Mouse (Mus musculus) kidney, postnatal 10 days (tissue): ENCODE results near the gene Aldh1a7.
"Not testable (repeated sequence)": the region's sequence is repeated elsewhere in the genome, so short reads cannot be mapped to it uniquely, and the experiment has no call there.

Experiments used
- DNase-seq: peaks from one replicate; pipeline ENCODE4 v3.0.0; 2021; ENCODE audit warnings: mixed read lengths

The Aldh1a7 gene

DNA sequence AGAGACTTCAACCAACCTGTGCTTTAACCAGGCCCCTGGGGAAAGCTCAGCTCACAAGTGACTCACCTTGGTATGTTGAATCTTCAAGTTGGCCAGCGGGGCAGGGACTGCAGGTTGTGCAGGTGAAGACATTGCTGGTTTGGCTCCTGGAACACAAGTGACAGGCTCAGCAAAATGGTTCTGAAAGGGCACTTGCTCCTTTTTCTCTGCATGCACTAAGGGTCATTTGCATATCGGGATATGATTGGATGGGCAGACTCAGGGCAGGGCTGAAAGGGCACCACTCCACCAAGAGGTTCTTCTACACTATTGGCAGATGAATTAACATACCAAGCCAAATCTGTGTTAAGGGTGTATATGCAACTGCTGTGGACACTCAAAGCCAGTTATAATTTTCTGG lies at the start of gene Aldh1a7:
Aldh1a7 (minus strand) TSS at position 182 of the 400 bp plus-strand sequence.
- peak; percentile 20 for DNase-seq

DNA sequence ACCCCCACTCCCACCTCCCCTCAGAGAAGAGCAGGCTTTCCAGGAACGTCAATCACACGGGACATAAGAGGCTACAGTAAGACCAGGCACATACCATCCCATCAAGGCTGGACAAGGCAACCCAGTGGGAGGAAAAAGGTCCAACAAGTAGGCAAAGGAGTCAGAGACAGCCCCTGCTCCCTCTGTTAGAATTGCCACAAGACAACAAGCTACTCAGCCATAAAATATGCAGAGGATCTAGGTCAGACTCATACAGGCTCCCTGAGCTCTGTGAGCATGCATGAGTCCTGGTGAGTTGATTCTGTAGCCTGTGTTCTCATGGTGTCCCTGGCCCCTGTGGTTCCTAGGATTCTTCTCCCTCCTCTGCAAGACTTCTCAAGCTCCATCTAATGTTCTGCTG lies 48.3 kb upstream of the Aldh1a7 start:
- no peak for DNase-seq

DNA sequence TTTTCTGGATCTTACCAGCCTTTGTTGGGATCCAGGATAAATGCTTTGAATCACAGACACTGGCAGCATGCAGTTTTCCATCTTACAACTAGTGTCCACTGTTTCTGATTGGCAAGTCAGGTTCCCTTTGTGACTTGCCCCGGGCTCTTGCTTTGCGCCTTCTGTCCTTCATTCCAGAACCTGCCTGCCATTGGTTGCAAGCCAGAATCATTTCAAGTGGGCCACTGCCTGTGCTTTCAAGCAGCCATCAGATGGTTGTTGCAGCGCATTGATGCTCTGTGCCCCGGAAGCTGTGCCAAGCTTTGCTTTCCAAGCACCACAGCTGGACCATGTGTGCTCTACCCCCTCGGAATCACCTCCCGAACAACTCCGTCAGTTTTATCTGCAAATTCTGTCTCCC lies 46.6 kb upstream of the Aldh1a7 start:
- no peak for DNase-seq

DNA sequence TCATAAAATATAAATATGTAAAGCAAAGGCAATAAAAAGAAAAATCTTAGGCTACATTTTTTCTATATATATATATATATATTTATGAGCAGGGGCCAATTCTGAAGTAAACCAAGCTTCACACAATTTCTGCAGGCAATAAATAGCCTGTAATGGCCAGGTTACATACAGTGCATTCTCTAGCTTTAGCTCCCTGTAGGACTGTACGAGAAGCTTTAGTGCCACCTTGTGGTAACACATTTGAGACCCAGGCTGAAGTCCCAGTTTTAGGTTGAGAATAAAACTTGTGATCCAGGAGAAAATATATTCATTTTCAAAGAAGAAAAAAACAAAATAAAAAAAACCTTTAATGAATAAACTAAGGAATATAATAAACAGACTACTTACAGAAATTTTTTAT lies 36.9 kb upstream of the Aldh1a7 start:
- peak; percentile 42 for DNase-seq

DNA sequence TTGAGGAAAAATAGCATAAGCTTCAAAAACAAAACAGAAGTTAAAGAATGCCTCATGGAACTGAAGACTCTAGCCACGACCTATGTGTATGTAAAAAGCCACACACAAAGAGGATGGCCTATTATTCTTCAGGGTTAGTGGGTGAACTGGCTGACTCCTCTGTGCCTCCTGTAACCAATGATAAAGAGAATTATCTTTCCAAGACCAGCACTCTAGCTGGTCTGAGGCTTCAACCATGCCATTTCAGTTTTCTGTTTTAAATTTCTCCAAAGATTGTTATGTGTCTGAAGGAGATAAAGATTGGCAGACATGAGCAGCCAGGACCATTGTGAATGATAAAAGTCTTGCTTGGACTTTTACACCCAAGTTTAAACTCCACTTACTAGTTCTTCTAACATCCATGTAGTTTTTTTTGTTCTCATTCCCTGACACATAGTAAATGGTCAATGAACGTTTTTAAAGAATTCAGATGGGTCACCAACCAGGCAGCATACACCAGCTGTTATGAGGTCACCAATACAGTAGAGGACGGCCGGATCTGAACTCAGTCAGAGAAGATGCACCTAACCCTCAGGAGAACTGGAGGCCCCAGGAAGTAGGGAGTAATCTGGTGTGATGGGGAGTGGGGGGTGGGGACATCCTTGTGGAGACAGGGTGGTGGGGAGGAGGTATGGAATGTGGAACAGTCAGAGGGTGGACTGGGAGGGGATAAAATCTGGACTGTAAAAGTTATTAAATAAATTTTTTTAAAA lies 34.5 kb upstream of the Aldh1a7 start:
- no peak for DNase-seq

DNA sequence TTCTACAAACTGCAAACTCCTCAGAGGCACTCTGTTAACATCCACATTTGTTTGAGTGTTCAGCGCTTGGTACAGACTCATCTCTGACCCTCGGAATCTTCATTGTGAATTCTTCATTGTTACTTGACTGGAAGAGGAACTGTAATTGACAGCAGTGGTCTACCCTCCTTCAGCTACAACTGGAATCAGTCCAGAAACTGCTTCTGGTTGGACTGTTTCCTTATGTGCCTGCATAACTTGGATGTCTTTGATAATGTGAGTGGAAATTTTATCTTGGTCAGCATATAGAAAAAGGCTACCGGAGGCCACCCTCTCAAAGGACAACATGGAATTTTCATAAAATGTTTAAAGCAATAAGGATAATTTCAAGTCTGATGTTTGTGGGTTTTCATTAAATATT lies 33.8 kb upstream of the Aldh1a7 start:
- DNase-seq, result no peak

DNA sequence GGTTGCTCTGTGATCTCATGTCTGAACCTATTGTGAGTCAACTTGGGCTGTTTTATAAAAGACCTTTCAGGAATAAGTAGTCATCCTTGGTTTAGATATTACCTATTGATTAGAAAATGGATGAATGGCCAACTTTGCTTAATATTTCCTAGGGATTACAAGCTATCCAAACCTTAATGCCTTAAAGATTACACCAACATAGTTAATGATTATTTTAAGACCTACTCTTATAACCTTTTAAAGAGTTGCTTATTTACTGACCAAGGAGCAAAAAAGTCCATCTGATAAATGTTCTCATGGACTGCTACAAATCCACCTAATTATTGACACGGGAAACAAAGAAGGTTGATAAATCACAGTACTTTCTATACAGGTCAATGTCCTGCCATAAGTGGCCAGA lies 17.3 kb upstream of the Aldh1a7 start:
- DNase-seq, result no peak

DNA sequence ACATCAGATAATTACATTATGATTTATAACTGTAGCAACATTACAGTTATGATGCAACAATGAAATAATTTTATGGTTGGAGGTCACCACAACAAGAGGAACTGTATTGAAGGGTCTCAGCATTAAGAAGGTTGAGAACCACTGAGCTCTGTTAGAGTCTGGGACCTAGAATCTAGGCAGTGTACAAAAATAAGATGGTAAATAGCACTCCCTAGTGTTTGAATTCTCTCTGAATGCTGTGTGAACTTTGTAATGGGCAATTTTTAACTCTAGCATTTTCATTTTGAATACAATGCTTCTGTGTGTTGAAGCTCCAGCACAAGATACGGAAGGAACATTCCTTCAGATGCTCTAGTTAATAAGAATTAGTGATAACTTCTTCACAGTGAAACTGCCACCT lies 916 bp upstream of the Aldh1a7 start:
- DNase-seq, result no peak

DNA sequence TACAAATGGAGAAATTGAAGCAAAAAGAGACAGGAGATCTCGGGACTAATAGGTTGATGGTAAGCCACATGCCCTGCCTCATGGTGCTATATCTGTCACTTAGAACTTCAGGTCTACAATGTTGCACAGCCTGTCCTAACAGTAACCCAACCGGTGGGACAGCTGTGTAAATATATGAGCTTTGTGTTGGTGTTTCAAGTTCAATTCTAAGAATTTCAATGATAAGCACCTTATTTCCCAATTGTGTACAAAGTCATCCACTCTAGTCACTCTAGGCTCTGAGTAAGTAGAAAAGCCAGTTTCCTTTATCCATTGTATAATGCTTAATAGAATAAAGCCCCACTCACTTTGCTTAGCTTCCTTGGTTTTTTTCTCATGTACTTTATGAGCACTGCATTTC lies 4.4 kb downstream of the Aldh1a7 start:
- DNase-seq, result no peak

DNA sequence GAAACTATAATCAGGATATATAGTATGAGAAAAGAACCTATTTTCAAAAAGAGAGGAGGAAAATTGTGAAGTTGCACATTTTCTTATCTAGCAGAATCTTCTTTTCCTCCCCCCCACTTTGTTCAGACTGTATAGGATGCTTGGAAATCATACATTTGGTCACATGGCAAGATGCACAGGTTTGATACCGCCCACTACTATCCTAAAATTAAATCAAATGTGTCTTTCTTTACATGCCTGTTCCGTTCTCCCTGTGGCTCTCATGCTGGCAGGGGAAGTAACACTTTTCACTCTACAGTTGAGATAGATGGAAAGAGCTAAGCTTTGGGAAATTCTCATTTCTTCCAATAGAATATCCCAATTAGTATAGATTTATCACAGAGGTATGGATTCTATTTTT lies 7.1 kb downstream of the Aldh1a7 start:
- no peak for DNase-seq

DNA sequence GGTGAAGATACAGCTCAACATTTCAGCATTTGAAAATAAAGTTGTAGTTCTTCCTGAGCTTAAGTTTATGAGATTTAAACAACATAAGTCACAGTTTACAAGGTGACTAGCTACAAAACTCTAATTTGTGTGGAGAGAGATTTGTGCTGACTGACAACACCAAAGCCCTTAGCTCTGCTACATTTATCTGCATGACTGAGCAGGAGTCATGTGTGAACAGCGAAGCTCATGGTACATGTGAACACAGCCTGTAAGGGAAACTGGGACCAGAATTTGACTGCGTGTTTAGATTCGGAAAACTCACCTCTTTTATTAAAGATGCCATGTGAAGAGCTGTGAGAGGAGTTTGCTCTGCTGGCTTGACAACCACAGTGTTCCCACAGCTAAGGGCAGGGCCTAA lies 11.7 kb downstream of the Aldh1a7 start:
- peak; percentile 8 for DNase-seq

DNA sequence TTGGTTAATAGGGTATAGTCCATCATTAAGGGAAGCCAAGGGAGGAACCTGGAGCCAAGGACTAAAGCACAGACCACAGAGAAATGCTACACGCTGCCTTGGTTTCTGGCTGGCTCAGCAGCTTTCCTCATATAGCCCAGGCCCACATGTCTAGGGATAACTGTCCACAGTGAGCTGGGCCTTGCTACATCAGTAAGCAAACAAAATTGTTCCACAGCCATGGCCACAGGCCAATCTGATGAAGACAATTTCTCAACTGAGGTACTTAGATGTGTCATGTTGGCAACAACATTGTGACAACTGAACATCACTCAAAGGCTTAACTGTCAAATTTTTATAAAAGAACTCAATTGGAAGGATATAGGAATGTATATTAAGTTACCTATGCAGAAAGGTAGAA lies 12.3 kb downstream of the Aldh1a7 start:
- no peak for DNase-seq

DNA sequence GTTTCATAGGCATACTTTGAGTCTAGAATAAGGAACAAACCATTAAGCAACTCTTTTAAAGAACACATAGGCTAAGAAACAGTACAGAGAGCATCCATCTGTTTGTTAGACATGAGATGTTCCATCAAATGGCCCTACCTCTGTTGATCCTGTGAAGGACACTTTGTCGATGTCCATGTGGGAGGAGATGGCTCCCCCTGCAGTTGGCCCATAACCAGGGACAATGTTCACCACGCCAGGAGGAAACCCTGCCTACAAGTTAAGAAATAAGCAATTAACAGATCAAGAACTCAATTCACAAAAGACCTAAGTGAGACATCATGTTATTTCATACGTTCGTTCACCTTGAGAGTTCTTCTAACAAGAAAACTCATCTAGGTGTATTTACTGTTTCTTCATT lies 12.8 kb downstream of the Aldh1a7 start:
- DNase-seq, result no peak

DNA sequence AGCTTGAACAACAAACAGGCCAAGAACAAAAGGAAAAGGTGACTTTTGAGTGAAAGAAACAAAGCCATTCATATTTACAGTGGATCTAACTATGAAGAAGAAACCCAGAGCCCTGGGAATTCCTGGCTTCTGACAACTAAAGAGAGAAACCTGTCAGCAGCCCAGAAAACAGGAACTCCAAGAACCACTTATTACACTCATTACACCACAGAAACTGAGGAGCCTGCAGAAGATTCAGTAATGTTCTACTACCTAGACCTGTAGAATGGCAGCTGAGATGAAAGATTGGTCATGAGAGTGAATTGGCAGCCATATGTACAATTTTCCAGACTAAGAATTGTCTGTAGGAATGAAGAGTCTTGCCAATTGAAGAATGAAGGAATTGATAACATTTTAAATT lies 20.2 kb downstream of the Aldh1a7 start:
- DNase-seq, result no peak

DNA sequence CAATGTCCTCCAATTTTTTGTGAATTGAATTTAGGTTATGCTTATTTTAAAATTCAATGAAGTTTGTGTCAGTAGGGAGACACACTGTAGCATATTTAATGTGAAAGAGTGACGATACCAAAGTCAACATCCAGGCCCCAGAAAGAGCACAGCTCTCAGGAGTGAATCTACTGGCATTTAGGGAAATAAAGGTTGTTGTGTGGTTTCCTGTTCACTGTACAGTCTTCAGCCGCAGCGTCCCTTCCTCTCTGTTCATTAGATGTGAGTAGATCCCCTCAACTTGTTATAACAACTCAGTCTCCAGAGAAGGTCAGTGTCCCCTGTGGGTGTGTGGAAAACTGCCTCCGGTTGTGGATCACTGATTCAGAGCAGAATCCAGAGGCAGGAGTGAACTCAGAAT lies 20.6 kb downstream of the Aldh1a7 start:
- no peak for DNase-seq

DNA sequence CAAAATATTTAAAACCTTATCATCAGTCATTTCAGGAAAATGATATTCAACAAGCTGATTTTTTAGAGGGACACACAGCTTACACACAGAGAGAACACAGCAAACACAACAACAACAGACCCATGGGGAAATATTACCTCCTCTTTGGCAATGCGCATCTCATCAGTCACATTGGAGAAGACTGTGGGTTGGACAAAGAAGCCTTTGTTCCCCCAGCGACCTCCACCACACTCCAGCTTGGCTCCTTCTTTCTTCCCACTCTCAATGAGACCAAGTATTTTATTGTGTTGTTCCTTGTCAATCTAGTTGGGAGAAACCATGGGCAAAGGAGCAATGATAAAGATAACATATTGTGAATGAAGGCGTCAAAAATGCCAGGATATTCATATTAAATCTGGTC lies 25.3 kb downstream of the Aldh1a7 start:
- DNase-seq, result no peak

DNA sequence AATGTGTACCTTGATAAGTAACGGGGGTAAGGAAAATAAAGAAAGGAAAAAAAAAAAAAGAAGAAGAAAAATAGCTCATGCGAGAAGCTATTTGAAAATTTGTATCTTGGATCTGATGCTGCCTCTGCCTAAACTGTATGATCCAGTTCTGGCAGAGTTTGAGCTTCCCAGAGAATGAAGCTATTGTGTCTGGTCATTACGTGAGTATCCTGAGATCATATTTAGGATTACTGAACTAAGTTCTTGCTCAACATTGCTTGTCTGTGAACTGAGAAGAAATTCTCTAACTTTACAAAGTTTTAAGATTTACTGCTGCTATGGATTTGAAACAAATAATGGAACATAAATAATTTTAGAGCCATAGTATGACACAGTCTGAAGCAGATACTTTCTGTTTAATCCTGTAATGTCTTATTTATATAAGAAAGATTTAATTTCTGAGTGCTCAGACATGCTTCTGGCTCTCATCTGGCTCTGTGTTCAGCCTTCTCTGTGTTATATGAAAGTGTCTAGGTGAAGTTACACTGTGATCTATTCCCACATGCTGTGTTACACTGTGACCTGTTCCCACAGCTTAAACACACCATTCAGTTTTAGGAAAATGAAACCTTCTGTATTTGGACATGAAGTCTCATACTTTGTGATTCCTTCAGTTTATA lies 49.5 kb downstream of the Aldh1a7 start:
- DNase-seq, result no peak

DNA sequence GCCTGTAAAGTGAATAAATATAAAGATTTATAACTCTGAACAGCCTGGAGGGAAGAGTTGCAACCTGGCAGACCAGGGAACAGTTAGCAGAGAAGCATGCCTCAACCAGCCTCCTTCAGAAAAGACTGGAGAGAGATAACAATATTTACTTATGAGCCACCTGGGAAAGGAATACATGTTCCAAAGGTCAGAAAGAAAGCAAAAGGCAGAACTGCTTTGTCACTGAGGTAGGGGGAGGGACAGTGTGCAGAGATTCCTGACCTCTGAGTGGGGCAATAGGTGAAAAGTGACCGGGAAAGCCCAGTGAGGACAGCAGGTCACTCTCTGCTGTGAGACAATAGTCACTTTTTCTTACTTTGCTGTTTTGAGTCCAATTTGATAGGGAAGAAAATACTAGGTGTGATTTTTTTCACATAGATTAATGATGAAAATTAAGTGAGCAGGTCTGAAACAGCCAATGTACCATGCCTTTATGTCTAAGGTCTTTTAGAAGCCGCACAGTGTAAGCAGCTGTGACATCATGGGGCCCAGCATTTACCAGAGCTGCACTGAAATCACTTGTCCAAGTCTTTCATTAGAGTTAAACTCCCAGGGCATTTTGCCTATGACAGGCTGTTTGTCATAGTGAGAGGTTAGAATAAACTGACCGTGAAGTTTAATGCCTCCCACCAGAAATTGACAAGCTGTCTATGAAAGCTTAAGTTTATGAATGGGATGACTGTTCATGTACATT lies 73.1 kb downstream of the Aldh1a7 start:
- peak; percentile 5 for DNase-seq

DNA sequence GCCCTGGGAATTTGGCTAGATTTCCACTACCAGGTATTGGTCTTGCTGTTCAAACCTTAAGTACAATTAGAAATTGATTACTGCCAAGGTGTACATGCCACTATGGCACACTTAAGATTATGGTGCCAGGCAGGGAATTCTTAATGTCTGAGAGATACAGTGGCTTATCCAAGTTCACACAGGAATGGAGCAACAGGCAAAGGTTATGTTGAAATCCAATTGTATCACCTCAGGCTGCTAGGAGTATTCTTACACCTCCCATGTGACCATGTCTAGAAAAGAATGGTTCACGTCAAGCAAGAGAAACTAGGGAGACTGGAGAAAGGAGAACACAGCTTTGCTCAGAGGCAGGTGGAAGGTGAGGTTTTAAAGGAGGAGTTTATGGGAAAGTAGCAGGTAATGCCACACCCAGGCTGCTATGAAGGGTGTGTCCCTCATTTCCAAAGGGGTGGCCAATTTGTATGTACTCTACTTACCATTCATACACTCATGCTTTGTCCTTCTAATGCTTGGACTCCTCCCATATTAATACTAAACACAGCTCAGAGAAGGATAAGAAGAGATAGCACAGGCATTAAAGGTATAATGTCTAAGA lies 74.2 kb downstream of the Aldh1a7 start:
- DNase-seq, result no peak

DNA sequence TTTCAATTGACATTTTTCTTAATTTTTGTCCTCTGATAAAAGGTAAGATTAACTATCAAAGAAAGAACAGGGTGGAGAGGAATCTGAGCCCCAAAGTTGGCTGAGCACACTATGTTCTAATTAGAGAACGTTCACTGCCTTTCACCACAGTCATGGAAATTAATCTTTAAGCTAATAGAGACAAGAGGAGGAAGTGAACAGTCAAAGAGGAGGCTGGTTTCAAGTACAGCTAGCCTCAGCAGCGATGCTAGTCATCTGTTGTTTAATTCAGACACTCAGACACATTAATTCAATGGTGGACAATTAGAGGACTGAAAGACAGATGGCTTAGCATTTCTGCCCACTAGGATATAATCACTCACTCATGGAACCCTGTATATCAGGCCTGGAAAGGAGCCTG lies 77.4 kb downstream of the Aldh1a7 start:
- no peak for DNase-seq

DNA sequence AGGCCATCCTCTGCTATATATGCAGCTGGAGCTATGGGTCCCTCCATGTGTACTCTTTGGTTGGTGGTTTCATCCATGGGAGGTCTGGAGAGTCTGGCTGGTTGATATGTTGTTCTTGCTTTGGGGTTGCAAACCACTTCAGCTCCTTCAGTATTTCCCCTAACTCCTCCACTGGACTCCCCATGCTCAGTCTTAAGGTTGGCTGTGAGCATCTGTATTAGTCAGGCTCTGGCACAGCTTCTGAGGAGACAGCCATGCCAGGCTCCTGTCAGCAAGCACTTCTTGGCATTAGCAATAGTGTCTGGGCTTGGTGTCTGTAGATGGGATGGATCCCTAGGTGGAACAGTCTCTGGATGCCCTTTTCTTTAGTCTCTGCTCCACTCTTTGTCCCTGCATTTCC lies 79.9 kb downstream of the Aldh1a7 start:
- DNase-seq, result not testable (repeated sequence)

DNA sequence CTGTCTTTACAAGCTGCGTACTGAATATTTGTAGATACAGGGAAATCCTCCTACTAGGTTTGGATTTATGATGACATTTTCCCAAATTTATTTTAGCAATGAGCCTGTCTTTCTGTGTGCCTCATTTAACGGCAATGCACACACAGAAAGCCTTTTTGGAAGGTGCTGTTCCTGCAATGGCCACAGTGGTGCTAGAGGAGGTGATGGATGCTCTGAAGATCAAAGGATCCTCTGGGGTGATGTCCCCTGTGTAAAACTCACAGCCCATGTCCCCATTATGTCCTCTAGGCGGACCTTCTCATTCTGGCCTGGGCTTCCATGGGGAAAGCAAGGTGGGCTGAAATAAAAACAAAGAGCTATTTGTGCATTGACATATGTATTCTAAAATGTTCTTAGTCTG lies 83.0 kb downstream of the Aldh1a7 start:
- no peak for DNase-seq
